Mouse (Mus musculus) kidney, adult 9 months (tissue): Measurements from ENCODE around the gene Hpcal1.

ENCODE experiments used
- DNase-seq: peaks from one replicate; pipeline ENCODE4 v3.0.0; 2022

Hpcal1 gene

GRCm38 (mm10) chr12:17690564-17691281 is at the start of gene Hpcal1:
Gene Hpcal1 (plus strand): TSS chr12:17690856.
- DNase-seq, result peak; percentile 97

DNA sequence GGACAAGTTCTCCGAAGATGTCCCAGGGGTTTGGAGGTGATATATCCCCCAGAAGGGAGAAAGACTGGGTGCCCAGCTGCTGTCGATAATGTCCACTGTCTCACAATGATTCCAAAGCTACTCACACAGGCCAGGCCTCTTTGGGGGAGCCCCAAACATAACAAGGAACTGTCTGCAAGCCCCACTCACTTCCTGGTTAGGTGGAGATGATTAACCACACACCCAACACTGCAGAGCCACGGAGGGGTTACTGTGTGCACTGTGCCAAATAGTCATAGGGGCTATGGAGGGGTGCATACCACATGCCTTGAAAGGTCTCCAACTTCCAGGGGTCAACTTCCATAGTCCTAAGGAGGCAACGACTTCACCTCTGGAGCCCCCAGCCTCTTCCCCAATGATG is 49.4 kb upstream of the Hpcal1 start:
- no peak for DNase-seq

DNA sequence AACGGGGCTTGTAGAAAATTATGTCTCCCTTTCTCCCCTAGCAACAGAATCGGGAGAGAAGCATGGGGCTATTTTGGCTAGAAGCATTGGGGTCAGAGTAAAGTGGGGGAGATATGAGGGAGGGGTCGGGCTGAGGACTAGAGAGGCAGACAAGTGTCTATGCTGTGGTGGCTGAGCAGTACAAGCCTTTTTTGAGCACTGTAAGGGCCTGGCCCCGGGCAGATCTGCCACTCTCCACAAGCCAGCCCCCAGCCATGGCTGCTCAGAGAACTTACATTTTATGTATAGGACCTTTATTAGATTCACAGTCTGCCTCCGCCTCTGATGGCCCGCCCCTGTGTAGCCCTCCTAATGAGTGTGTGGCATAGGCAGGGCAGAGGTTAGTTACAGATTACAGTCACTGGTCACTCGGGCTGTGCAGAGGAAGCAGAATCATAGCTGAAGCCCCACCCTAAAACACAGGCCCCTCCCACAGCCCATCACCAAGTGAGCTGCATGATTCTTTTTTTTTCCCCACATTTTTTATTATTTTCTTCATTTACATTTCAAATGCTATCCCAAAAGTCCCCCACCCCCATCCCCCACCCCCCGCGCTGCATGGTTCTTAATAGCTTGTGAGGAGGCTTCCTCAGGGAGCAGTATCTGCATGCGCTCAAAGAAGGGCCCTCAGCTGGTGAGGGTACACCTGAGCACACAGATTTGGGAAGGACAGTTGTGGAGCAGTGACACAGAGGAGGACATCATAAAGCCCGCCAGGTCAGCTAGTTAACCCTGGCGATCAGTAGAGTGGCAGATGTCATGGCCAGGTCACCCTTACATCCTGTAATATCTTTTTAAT is 46.1 kb upstream of the Hpcal1 start:
- DNase-seq, result no peak

- no peak for DNase-seq
Observed at GRCm38 (mm10) chr12:17646457-17646856, 44.2 kb upstream of the Hpcal1 start.

GRCm38 (mm10) chr12:17651223-17652095 is 39.2 kb upstream of the Hpcal1 start:
- no peak for DNase-seq

DNA sequence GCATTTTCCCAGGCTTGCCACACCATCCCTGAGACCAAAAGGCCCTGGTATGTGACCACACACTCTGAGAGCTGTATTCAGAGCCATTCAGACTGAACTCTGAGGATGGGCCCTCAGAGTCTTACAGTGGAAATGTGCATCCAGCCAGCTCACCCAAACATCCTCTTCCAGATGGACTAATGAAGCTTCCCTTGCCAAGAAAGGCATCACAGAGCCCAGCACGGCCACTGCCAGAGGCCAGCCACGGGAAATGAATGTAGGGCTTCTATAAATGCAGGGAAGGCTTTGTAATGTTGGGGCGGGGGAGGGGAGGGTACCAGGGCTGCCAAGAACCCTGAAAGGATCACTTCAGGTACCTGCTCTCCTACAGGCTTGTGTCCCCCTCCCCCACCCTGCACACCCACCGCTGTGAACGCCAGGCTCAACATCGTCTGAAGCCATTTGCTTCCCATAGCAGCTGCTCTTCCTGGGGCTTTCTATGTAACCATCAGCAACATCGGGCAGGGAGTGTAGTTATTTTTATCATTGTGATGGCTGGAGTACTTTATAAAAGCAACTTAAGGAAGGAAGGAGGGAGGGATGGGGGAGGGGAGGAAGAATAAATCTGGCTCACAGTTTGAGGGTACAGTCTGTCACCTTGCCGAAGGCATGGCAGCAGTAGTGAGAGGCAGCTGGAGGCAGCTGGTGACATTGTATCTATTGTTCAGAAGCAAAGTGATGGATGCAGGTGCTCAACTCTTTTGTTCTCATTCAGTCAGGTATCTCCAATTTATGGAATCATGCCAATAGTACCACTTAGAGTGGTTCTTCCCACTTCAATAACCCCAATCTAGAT is 38.2 kb upstream of the Hpcal1 start:
- DNase-seq, result no peak

DNA sequence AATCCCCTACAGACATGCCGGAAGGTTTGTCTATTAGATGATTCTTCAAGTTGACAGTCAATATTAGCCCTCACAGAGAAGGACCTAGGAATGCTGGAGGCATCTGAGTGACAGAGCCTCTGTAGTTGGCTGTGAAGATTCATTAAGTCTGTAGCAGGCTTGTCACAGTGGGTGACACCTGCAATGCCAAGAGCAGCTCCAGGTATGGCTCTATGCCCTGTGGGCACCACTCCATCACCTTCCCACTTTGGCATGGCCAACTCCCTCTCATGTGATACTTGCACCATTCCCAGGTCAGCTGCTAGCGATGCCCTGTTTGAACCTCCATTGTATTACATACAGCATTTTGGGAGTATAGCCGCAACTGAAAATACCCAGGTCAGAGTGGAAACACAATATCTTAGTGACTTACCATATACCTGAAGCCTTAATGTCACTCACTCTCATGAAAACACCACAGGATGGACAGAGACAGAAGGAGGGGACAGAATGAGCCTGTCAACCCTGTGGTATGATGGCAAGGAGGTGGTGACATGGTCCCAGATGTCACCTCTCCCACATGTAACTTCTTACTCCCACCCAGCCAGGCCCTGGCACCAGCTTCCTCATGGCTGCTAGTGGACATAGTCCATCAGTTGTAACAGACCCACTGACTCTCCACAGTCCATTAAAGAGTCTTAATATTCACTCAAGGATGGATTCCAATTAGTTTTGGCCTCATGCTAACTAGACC is 37.4 kb upstream of the Hpcal1 start:
- no peak for DNase-seq

DNA sequence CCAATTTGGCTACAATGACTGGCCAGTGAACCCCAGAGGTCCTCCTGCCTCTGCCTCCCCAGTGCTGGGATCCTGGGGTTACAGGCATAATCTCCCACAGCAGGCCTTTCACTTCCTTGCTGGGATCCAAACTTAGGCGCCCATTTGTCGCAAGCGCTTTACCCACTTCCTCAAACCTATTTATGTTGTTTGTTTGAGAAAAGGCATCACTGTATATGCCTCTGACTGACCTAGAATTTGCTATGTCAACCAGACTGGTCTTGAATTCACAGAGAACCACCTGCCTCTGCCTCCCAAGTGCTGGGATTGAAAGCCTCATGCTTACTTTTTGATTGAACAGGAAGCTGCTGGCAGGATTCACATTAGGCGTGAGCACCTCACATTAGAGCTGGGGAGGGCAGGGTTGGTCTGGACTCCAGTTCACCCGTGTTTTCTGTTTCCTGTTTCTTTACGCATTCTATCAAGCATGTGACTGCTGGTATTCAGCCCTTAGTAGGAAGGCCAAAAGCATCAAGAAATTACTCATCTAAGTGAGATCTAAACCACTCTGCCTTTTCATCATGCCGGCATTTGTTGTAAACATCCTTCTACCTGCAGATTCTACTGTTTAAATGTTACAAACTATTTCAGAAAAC is 33.0 kb upstream of the Hpcal1 start:
- no peak for DNase-seq

- DNase-seq, result no peak
Observed at GRCm38 (mm10) chr12:17658521-17658920, 32.1 kb upstream of the Hpcal1 start.

GRCm38 (mm10) chr12:17661483-17661920 is 29.2 kb upstream of the Hpcal1 start:
- peak; percentile 31 for DNase-seq

DNA sequence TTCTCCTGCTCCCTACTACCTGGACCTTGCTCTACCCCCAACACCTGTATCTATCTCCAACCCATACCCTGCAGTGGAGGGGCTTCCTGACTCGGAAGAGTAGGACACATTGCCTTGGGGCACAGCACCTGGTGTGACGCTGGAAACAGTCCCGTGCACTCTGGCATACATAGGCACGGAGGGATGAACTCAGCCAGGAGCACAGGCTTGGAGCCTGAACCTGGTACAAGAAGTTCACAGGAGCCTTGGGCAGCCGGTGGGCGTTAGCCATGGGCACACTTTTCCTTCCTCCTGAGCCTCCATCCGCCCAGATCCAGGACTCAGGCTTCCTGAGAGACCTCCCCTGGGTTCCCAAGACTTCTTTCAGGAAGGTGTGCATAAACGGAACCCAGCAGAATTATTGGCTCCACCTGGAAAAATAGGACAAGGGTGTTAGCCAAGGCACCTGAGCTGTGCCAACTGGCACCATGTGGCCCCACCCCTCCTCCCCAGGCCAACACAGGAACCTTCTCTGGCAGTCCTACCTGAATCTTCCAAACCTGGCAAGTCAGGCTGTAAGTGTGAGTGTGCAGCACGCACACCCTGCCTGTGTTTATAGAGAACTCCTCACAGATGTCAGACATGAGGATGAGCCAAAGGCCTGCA is 26.5 kb upstream of the Hpcal1 start:
- DNase-seq, result peak; percentile 40

- peak; percentile 79 for DNase-seq
Observed at GRCm38 (mm10) chr12:17665906-17666326, 24.7 kb upstream of the Hpcal1 start.

DNA sequence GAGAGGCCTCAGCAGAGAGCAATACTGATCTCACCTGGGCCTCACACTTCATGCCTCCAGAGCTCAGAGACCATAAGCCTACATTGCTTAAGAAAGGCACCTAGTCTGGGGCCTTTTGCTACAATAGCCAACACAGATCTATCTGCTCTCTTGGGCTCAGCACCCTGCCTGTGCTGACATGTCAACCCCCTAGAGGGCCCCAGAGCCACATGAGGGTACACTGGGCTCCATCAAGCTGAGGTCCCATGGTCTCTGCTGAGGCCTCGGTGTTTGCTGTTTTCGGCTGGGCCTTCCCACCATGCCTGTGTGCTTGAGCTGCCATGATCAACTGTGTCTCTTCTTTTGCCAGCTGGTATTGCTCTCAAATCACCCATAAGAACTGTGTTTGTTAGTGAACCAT is 24.0 kb upstream of the Hpcal1 start:
- DNase-seq, result peak; percentile 59

GRCm38 (mm10) chr12:17673729-17674128 is 16.9 kb upstream of the Hpcal1 start:
- no peak for DNase-seq

DNA sequence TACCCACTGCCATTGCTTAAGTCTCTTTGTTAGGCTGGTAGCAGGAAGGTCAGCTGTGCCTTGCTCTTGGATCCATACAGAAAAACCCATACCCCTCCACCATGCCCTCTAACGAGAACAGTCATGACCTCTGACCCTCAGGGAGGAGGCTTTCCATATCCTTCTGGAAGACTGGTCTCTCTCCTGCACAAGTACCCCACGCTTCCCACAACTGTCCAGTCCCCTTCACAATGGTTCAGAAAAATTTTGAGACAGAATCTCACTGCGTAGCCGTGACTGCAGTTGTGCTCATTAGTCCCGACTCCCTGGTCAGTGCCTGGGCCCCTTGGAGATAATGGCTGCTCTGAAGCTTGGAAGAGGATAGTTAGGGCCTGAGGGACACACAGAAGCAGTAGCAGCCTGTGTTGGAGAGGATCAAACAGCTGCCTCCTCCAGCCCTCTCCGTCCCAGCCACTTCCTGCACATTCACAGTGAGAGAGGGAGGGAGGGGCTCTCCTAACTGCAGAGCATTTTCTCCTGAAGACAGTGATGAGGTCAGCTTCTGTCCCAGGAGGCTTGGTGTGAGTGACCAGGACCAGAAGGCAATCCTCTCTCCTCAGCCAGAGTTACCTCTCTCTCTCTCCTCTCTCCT is 16.4 kb upstream of the Hpcal1 start:
- DNase-seq, result no peak

DNA sequence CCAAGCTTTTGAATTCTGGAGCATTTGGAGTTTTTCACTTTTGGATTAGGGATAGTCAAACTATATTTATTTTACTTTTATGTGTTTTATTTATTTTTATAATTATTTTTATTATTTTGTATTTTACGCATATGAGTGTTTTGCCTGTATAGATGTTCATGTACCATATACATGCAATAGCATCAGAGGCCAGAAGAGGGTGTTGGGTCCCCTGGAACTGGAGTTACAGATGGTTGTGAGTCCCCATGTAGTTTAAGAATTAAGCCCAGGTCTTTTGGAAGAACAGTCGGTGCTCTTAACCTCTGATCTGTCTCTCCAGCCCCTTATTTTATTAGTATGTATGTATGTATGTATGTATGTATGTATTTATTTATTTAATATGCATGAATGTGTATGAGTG is 12.9 kb upstream of the Hpcal1 start:
- no peak for DNase-seq

DNA sequence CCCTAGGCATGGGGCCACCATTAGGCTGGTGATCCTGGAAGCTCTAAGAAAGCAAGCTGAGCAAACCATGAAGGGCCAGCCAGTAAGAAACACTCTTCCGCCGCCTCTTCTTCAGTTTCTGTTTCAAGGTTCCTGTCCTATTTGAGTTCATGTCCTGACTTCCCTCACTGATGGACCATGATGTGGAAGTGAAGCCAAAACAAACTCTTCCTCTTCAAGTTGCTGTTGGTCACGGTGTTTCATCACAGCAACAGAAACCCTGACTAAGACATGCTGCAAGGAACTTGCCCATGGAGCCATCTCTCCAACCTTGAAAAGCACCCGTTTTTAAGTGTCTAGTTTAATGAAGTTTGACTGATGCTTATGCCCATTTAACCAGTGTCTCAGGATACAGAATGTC is 11.1 kb upstream of the Hpcal1 start:
- no peak for DNase-seq

GRCm38 (mm10) chr12:17682161-17682560 is 8.5 kb upstream of the Hpcal1 start:
- DNase-seq, result no peak

DNA sequence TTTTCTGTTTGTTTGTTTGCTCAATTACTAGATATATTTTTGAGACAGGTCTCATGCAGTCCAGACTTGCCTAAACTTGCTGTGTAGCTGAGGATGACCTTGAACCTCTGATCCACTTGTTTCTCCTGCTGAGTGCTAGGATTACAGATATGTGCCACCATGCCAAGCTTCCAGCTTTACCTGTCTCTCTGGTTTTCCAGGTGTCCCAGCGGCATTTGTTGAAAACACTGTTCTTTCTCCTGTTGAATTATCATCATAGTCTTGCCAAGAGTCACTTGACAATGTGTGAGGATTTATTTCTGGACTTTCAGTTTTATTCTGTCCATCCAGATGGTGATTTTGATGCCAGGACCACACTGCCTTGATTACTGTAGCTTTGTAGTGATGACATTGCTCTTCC is 6.3 kb upstream of the Hpcal1 start:
- no peak for DNase-seq

GRCm38 (mm10) chr12:17686116-17686515 is 4.5 kb upstream of the Hpcal1 start:
- DNase-seq, result no peak
